Mouse (Mus musculus): ENCODE measurements around the gene Sesn1.

DNA sequence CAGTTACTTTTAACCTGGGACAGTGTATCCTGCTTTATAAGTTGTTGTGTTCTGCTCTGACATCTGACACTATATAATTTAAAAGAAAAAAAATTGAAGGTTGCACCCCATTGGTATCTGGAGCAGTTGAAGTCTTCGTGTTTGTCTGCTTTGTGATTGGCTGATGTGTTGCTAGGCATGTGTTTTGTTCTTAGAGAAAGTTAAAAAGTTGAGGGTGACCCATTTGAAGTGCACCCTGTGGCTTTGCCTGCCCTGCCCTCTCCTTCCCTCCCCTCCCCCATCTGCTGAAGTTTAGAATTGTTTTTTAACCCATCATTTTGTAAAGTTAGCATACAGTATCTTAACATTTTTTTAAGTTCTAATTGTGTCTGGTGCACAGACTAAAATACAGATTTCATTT is 71.0 kb downstream of the Sesn1 start:
- TF ChIP-seq EP300 (IDR thresholded peaks at IDR 0.05; ENCODE audit: insufficient read depth, low read depth, low read length) (no peak), CTCF (IDR thresholded peaks at IDR 0.05; ENCODE audit: low read depth, low read length) (no peak)
